Mouse (Mus musculus): ENCODE data around the gene Rpap2.

GRCm38 (mm10) chr5:107598380-107598779 lies 1.2 kb downstream of the Rpap2 start:
- no peak for TF ChIP-seq CTCF (IDR thresholded peaks at IDR 0.05; ENCODE audit: low read depth, low read length)
- no peak for TF ChIP-seq POLR2A (IDR thresholded peaks at IDR 0.05; ENCODE audit: borderline replicate concordance, low read depth, low read length)
